Mouse (Mus musculus) c-Kit-positive CD71-positive TER-119-negative erythroid progenitor cells, embryonic 14.5 days (primary cell): ENCODE data around the gene Lekr1.

ENCODE experiments used
- DNase-seq: peaks from one replicate; pipeline ENCODE4 v3.0.0-alpha.2; 2013; ENCODE audit warnings: low read depth

The Lekr1 gene

DNA sequence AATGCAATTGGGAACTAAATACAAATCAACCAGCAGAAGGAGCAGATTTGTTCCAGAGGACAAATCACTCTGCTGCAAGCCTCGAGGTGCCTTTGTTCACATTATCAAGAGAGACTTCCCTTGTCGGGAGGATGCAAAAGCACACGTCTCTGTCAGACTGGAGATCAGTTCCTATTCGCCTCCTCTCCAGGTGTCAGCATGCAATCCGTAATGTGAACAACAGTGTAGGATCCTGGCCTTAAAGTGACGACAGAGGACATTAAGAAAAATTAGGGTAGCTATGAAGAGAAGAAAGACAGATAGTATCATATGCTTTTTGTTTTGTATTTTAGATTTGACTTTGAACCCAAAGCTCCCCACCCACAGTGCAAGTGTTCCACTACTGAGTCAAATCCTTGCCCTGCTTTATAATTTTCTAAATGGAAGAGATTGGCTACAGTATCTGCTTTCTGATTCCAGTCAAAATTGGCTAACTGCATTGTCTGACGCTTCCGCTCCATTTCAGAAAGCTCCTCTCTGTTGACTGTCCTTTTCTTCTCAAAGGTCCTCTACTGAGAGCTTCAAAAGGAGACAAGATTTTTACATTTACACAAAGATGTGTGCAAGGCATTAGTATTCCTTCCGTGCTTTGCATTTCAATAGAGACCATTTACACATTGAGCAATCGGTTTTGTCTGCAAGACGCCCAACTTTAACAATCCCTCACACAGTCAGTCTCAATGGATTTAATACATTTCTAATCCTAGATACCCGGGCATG lies 8.9 kb upstream of the Lekr1 start:
- DNase-seq: no peak

DNA sequence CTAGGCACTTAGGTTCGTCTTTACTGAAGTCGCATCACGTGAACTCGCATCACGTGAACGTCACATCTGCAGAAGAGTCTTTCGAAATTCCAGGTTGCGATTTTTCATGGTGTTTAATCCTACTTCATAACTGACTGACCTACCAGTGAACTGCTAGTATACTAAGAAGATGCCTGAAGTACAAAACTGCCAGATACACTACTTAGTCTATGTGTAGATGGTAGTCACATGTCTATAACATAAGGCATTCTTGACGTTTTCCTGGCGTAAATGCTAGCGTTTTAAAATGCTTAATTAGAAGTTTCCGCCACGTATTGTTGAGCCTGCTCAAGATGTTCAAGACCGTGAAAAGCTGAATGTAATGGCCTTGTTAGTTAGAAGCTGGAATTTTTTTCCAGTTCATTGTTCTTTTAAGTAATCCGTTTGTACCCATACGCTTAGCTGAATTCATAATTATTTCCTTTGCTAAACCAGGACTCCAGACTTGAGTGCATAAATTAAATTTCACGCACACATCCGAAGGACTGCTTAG lies 7.9 kb upstream of the Lekr1 start:
- DNase-seq: no peak

DNA sequence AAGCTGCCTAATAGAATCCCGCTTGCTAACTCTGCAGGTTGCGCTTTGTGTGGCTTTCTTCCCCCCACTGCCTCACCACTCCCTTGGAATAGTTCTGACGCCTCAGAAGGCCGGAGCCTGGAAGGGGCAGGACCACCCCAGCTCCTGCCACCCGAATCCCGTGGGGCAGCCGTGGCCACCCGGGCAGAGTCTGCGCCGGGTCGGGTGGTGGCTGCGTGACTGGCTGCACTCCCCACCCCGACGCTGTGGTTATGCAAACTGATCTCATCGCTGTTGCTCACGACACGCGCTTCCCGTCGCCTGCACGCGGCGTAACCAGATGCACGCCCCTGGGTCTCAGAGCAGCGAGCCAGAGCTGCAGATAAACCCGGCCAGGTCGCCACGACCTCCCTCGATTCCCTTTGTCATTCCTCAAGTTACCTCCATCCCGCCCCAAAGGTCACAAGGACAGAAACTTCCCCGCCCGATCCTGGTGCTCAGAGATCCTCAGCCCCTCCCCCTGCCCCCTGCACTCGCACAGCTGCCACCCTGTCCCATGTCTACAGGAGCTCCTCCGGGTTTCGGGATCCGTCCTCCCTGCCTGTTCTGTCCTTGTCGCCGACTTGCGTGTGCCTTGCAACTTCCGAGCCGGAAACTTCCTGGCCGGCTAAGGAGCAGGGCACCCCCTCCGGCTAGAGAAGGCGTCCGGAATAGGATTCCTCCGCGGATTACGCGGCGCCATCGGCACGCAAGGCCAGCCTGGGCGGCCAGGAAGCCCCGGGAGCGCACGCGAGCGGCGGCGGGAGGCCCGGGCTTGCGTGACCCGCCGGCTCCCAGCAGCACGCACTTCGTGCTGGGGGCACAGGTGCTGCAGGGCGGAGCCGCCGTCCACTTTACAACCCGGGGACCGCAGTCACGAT lies 7.1 kb upstream of the Lekr1 start:
- no peak for DNase-seq

DNA sequence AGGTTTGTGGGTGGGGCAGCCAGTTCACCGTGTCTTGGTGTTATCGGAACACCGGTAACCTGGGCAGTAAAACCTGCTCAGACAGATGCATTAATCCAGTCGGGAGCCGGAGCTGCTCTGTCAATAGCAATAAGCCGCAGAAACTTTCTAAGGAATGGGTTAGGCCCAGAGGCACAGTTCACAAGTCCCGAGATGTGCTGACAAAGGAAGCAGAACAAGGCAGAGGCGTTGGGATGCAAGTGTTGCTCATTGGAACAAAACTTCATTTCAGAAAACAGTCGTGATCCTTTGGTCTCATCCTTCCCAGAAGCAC lies 6.5 kb upstream of the Lekr1 start:
- no peak for DNase-seq

DNA sequence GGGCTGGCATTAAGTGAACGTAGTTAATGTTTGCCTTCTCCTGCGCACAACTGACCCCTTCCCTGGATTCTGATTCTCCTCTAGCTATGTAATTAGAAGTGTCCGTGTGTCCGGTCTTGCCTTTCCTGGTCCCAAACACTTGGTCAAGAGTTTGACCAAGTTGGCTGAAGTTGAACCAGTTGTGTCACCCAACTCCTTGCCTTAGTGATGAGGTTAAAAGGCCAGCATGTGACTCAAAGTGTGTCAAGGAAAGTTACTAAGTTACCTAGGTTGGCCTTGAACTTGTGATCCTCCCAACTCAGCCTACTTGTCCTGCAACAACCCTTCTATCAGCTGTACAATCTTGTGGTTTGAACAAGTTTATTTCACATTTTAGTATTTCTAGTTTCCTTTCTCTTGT lies 5.7 kb upstream of the Lekr1 start:
- no peak for DNase-seq

DNA sequence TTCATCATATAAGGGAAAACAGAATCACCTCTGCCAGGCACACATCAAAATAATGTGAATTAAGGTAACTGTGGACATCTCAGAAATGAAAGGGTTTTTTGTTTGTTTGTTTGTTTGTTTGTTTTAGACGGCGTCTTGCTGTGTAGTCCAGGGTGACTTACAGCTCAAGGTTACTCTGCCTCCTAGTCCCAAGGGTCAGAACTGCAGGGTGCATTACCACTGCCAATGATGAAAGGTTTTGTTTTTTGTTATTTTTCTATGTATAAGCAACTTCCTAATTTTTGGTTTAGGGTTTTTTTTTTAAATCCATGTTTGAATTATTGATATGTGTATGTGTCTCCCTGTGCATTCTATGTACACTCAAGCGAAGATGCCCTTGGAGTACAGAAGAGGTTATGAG lies 4.3 kb upstream of the Lekr1 start:
- no peak for DNase-seq

DNA sequence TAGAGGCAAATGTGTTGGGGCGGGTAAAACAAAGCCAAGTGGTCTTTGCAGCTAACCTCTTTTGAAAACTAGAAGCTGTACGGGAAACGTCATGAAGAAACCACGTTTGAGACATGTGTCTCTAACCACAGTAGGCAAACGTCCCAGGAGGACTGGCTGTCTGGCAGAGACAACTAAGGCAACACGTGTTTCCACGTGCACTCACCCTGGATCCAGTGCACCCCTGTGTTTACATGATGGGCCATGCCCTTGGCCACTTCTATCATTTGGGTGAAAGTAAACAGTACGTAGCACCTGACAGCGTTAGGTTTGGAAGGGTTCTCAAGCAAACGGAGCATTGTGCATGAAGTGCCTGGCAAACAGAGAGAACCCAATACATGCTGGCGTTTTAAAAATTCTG lies 2.9 kb upstream of the Lekr1 start:
- DNase-seq: no peak

DNA sequence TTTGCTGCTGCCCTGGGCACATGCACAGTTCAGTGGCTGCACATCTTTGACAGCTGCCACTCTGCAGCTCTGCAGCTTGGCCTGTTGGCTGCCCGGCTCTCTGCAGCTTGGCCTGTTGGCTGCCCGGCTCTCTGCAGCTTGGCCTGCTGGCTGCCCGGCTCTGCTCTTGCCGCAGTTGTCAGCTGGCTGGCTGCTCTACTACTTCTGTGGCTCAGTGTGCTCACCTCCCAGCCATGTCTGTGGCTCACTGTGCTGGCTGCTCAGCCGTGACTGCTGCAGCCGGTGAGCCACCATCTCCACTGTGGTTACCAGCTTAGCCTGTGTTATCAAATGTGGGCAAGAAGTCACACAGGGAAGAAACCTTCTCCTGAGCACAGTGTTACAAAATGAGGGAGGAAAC lies 4.2 kb downstream of the Lekr1 start:
- no peak for DNase-seq

DNA sequence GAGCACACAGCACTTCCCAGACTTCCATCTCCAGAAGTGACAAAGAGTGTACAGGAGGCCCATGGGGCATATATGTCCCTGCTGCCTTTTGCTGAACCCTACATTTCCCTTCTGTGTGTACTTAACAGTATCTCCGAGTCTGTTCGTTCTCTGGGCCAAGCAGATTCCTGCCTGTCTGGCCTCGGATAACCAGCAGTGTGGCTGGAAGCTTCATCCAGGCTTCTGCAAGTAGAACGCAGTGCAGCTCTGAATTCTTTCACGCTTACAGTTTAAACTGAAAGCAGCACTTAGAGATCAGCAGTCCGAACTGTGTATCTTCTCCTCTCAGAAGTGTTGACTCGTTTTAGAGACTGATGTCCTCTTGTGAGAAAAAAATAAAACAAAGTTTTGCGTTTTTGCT lies 7.7 kb downstream of the Lekr1 start:
- no peak for DNase-seq

DNA sequence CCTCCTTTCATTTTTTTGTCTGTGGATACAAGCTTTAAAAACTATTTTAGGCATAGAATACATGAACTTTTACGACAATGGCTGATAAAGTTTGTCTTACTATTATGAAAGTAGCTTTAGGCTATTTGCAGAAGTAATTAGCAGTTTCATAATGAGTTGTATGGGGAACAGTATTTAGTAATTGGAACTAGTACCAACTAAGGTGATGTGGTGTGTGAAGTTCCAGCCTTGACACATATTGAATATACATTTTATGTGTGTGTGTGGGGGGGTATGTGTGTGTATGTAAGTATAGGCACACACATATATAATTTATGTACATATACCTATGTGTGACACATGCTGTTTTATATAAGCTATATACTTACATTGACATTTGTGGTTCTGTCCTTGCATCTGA lies 14.6 kb downstream of the Lekr1 start:
- DNase-seq: no peak

DNA sequence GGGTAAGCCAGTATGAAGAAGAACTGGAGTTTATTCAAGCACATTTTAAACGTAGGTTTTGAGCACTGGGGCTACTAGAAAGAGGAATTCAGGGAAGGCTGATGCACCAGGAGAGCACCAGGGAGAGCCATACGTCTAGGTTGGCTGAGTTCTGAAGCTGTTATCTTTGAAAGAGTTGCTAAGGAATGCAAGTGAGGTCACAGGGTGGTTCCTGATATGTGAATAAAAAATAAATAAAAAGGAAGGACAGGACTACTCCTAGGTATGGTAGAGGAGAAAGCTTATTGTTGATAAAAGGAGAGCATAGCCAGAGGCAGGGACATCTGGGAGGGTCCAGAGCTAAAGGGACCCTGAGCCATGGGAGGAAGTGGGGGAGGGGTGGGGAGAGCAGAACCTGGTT lies 23.7 kb downstream of the Lekr1 start:
- DNase-seq: no peak

DNA sequence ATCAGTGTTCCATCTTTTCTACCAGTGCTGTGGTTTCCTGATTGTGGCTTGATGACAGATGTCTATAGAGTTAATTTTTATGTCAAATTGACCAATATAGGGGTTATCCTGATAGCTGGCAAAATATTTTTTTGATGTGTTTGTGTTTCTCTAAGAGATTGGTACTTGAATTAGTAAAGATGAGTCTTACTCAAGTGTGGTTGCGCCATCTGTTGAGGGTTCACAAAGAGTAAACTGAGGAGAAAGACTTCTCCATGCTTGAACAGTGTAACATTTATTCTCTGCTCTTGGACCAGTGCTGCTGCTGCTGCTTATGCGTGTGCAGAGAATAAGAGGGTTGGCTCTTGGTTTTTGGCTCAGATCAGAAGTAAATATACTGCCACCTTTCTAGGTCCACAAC lies 24.8 kb downstream of the Lekr1 start:
- no peak for DNase-seq

DNA sequence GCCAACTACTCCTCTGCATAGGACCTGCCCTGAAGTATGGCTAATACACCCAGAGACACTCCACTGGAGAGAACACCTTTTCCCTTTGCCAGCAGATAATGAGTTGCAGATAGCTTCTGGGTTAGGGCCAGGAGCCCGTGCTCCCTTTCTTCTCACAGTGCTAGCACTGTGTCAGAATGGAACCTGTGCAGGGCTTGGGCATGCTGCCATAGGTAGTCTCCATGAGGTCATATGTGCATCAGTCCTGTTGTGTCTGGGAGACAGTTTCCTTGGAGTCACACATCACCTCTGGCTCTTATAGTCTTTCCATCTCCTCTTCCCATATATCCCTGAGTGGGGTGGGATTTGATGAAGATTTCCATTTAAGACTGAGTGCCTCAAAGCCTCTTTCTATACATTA lies 33.7 kb downstream of the Lekr1 start:
- no peak for DNase-seq

DNA sequence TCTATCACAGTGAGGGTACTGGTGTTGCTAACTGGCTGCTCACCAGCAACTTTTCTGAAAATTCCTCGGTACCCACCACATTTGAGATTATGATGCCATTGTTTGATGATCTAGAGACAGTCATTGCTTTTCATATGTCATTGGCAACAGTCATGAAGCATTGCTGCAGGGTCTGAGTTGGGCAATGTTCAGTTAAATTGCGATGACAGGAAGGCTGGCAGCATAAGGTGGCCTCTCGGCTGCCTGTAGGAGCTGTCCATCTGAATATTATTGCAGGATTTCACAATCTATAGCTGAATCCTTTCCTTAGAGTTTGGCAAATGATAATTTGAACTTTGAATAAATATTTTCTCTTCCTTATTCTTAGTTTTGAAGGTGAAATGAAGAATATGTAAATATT lies 48.3 kb downstream of the Lekr1 start:
- DNase-seq: no peak

DNA sequence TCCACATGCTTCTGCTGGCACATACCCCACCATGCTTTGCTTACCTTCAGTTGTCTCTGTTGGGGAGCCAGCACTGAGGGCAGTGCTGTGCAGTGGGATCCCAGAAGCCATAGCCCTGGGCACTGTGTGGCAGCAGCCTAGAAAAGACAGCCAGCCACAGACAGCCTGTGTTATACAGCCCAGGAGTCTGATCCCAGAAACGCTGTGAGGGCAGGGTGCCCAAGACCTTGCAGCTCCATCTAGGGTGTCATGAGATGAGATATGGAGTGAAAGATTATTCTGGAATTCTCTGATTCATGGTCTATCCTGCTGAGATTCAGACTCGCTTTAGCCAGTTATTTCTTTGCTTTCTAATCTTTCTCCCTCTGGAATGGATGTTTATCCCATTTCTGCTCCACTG lies 51.4 kb downstream of the Lekr1 start:
- no peak for DNase-seq

DNA sequence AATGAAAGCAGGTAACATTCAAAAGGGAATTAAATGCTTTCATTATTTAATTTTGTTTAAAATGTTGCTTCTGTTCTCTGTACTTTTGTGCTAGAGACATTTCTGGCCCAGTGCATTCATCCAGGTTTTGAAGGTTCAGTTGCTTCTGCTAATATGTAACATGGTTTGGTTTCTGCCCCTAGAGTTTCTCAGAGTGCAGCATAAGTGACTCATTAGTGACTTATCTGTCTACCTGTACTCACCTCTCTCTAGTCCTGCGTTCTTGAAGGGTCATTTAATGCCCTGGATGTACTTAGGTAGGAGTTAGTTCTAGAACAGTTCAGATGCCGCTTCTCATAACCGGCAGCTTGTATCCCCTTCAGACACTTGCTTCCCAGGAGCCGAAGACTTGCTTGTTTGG lies 56.9 kb downstream of the Lekr1 start:
- no peak for DNase-seq

DNA sequence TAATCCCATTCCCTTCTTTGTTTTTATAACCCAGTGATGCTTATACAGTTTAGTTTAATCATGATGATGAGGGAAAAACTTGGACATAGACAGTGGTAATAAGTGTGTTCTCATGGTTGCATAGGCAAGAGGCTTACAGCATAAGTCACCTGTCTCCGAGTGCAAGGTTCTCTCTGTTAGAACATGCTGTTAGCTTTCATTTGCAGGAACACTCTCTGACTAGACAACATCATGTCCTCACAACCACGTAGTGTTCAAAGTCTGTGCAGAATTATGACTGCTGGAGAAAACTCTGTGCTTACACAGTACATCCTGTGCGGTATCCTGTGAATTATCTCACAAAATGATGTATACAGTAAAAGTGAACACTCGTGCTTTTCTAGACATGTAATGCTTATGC lies 57.6 kb downstream of the Lekr1 start:
- DNase-seq: no peak

DNA sequence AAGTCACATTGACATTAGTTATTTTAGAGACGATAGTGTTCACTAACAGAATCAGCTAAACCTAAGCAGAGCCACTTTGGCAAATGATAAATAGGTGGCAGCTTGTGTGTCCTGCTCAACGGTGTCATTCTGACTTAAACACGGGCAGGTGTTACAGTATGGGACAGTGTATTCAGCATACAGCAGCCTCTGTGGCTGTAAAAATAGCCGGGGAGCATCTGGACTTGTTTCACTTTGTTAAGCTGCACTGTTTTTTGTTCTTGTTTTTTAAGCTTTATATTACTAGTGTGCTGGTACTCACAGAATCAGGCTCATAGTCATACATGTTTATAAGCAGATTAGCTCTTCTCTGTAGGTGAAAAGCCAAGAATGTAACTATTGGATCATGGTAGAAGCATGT lies 71.8 kb downstream of the Lekr1 start:
- DNase-seq: no peak

DNA sequence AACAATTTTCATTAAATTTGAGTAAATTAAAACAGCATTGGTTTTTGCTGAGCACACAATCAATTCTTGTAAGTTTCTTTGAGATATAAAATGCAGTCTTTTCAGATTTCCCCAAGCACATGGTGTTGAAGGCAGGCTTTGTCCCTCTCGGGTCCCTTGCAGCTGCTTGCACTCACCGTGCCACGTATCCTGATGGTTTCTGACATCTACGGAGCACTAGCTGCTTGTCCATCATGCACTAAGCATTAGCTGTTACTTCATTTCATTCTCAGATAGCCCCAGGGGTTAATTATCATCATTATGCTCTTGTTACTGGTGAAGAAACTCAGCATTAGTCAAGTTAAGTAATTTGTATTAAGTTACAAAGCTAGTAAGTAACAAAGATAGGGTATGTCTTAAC lies 78.9 kb downstream of the Lekr1 start:
- DNase-seq: no peak

DNA sequence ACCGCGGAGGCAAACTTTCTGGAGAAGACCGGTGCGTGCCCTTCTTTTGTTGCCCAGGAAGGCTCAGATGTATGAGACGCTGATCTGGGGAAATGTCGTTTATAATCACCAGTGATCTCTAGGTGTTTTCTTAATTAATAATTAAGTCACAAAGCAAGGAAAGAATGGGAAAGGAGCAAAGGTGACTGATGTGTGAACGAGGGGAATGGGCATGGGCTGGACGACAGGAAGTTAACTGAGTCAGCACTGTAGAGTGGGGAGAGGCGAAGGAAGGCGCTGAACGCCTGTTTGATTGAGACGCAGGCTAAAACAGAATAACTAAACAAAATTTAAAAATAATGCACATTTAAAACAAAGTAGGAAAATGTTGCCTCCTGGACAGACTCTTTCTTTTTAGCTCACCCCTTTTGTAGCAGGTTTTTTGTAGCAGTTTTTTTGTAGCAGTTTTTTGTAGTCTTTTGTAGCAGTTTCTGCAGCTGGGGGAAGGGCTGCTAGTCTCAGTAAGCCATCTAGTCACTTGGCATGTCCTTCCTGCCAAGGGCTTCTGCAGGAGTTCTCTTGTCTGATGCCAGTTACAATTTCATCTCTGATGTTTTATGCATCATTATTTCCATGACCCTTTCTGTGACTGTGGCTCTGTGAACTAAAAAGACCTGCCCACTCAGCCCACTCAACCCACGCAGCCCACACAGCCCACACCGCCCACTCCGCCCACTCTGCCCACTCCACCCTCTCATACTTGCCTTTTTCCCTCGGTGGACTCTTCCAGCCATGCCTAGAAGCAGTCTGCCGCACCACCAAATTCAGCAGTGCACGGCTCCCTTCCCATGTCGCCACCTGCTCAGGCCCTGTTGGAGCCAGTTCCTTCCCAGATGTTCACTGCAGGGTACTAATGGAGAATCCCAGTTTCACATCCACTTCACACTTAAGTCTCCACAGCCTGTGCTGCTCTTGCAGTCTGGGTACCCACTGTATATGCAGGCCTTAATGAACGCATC lies 98.8 kb downstream of the Lekr1 start:
- no peak for DNase-seq

DNA sequence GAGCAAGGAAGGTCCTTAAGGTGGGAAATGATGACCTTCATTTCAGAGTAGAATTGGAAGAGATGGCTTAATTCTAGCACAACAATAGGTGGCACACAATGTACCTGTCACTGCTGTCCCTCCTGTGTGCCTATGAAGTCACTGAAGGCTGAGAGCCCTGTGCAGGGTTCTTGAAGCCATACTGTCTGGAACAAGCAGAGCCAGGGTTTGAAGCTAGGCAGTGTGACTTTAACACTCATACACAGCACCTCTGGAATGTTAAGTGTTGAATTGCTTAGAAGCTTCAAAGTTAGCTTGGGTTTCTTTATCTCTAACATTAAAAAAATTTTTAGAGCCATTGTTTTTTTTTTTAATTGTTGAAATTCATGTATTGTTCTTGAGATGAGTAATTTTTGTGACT lies 100.4 kb downstream of the Lekr1 start:
- no peak for DNase-seq

DNA sequence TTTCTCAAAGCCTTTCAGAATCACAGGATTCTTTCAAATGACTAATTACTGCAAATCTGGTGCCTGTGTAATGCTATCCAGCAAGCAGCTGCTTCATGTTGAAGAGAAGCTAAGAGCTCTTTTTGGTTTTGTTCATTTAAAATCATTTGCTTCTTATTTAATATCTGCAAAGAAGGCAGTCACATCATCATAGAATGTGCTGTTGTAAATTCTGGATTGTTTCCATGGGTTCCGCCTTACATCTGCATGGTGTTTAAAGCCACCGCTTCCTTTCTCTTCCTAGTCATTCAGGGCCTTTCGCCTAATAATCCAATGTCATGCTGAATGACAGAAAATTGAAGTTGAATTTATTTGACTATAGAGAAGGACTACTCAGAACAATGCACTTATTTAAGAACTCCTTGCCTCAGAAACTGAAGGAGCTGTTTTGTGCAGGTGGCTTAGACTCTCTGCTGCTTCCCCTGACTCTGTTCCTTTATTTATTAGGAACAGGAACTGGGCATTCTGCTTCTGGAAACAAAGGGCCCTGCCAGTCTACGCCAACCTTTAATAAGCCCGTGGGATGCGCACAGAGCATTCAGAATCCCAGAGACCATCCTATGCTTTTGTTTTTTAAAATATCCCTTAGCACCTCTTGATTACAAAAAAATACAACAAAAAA lies 101.3 kb downstream of the Lekr1 start:
- DNase-seq: no peak
